Mouse (Mus musculus) E14TG2a.4 (cell line): ENCODE data around the gene Oprm1.
A peak's percentile ranks its signal among the peaks of the same experiment; 100 is the strongest.
"Not testable (repeated sequence)": the region's sequence is repeated elsewhere in the genome, so short reads cannot be mapped to it uniquely, and the experiment has no call there.

Source experiments
- H3K27me3 ChIP-seq: 2 replicates; pipeline ENCODE4 v1.6.1; 2014; ENCODE audit warnings: low read length, control low read depth; ENCODE audit not compliant: insufficient read depth
- H3K36me3 ChIP-seq: 2 replicates; pipeline ENCODE4 v1.6.1; 2014; ENCODE audit warnings: low read length, control low read depth; ENCODE audit not compliant: insufficient read depth
- H3K4me1 ChIP-seq: replicated peaks from 2 replicates; pipeline ENCODE4 v1.6.1; 2014; ENCODE audit warnings: low read depth, low read length, control low read depth
- H3K4me3 ChIP-seq: replicated peaks from 2 replicates; pipeline ENCODE4 v1.5.1; 2014; ENCODE audit warnings: mild to moderate bottlenecking, low read length
- H3K9me3 ChIP-seq: 2 replicates; pipeline ENCODE4 v1.6.1; 2014; ENCODE audit warnings: low read length, control low read depth
- CTCF ChIP-seq: conservative IDR thresholded peaks from 2 replicates; pipeline ENCODE4 v1.5.1; 2014; ENCODE audit warnings: low read length
- NANOG ChIP-seq: IDR thresholded peaks from 2 replicates; pipeline ENCODE4 v1.6.1; 2014; ENCODE audit warnings: borderline replicate concordance, low read length, mixed read lengths
- POU5F1 ChIP-seq: IDR thresholded peaks from 2 replicates; pipeline ENCODE4 v1.6.1; 2014; ENCODE audit warnings: low read length, borderline replicate concordance

Oprm1 gene

DNA sequence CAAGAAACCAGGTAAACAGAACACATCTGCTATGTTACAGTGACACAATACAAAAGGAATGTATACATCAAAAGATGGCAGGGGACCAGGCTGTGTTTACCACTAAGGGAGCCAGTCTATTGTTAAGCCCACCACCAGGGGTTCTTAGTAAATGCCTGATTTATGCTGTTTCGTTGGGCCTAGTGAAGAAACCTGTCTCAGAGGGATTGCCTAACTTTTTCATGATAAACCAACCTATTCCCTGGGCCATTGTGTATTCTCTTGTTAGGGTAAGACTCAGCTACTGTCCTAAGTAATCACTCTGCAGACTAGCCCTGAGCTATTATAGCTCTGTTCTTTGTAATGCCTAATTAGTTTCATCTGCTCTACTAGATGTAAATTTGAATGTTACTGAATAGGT, 62.3 kb downstream of the Oprm1 start:
- no peaks in the 10 kb centered on the region for H3K36me3 ChIP-seq
- peaks cover 5% of the 10 kb centered on the region for H3K4me1 ChIP-seq
- TF ChIP-seq POU5F1 (no peak), NANOG (peak; percentile 80)
- no peak overlapping the region for H3K4me3 ChIP-seq
- H3K27me3 ChIP-seq = no peaks in the 10 kb centered on the region
- no peaks in the 10 kb centered on the region for H3K9me3 ChIP-seq

DNA sequence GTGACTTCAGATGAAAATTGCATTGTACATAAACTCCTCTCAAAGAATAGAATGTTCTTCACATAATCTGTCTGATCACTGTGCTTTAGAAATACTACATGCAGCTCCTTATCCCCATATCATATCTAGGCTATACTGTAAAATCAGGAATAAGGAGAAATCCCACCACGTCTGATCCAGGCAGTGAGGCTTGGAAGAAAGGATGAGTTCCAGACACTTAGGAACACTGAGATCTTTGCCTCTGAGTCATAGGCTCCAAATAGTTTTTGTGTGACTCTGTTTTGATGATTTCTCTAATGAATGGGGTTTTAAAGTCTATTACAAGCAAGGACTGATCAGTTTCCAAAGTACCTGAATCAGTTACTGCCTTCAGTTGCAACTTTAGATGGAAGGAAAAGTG, 83.9 kb downstream of the Oprm1 start:
- TF ChIP-seq POU5F1 (no peak), NANOG (no peak), CTCF (no peak)
- Histone ChIP-seq H3K27me3 (no peaks in the 10 kb centered on the region), H3K36me3 (no peaks in the 10 kb centered on the region), H3K4me1 (no peaks in the 10 kb centered on the region), H3K4me3 (no peak overlapping the region), H3K9me3 (no peaks in the 10 kb centered on the region)

DNA sequence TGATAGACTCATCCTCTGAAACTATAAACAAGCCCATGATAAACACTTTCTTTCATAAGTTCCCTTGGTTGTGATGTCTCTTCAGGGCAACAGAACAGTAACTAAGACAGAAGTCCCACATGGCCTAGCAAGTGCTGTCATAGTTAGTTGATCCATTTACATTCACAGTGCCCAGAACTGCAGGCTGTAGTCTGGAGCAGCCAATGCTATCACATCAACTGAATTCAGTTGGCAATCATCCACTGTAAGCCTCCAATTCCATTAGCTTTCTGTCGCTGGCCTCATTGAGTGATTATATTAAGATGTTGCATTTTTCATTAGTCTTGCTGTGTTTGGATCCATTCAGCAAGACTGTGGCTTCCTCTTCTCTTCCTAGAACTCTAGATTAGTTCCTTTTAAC, 88.0 kb downstream of the Oprm1 start:
- H3K4me3 ChIP-seq = no peak overlapping the region
- H3K27me3 ChIP-seq = no peaks in the 10 kb centered on the region
- no peak for TF ChIP-seq CTCF
- TF ChIP-seq POU5F1 = no peak
- no peak for TF ChIP-seq NANOG

DNA sequence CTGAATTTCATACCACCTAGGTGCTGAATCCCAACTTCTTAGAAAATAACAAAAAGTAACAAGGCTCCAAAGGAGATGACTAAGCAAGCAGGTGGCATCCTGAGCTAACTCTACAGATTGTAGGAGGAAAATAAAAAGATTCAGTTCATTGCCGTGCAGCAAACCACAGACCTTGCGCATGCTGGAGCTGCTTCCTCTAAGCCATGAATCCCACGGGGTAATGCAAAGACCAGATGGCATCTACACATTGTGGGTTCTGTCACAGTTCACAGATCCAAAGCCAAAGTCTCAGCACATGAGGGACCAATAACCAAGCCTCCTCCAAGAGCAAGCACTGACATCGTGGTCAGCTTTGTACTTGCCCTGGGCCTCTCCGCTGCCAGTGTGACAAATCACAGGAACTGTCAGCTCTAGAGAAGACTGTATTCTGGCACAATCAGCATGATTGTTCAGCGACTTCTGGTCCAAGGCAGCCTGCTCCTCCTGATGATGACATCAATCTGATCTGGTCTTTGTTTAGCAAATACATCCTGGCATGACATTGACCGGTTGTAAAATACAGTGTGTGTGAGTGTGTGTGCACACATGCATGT, 90.0 kb downstream of the Oprm1 start:
- Histone ChIP-seq H3K27me3 (no peaks in the 10 kb centered on the region), H3K4me3 (no peak overlapping the region), H3K9me3 (no peaks in the 10 kb centered on the region), H3K4me1 (no peaks in the 10 kb centered on the region), H3K36me3 (no peaks in the 10 kb centered on the region)
- no peak for TF ChIP-seq NANOG
- no peak for TF ChIP-seq POU5F1
- no peak for TF ChIP-seq CTCF

More for the DNA sequence above, 88.0 kb downstream of the Oprm1 start:
- H3K36me3 ChIP-seq = no peaks in the 10 kb centered on the region
- no peaks in the 10 kb centered on the region for H3K4me1 ChIP-seq
- no peaks in the 10 kb centered on the region for H3K9me3 ChIP-seq

DNA sequence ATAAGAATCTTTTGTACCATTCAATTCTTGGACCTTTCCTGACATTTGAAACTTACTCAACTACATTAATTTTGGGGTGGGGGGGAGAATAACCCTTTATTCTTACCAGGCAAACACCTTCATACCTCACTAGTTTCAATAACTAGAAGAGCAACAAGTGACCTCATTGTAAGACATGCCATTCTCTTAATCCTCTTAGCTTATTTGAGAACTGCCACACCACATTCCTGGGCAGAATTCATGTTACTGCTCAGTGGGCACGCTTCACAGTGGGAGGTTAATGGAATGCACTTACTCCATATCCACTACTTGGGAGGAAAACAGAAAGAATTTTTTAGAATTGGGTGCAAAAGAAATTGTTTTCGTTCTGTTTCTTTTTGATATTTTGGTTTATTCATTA, 90.5 kb downstream of the Oprm1 start:
- no peak for TF ChIP-seq POU5F1
- TF ChIP-seq CTCF = no peak
- TF ChIP-seq NANOG = no peak
- H3K36me3 ChIP-seq = no peaks in the 10 kb centered on the region
- H3K4me3 ChIP-seq = no peak overlapping the region
- H3K4me1 ChIP-seq = no peaks in the 10 kb centered on the region
- no peaks in the 10 kb centered on the region for H3K27me3 ChIP-seq
- H3K9me3 ChIP-seq = no peaks in the 10 kb centered on the region

DNA sequence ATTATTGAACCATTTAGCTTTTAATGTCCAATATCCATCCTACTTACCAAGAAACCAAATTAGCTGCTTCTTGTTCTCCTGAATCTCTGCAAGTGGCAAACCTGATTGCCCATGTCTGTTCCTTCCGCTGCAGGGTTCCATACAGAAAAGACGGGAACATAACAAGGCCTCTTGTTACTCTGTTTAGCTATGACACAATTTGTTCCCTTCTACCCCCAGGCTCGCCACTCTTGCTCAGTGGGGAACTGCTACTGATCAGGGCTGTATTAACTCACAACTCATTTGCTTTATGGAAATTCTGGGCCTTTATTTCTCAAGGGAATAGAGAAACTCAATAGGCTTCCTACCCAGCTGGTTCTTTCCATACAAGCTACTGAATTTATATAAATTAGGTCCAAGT, 97.5 kb downstream of the Oprm1 start:
- no peaks in the 10 kb centered on the region for H3K36me3 ChIP-seq
- no peak overlapping the region for H3K4me3 ChIP-seq
- H3K9me3 ChIP-seq = no peaks in the 10 kb centered on the region
- no peaks in the 10 kb centered on the region for H3K27me3 ChIP-seq
- no peak for TF ChIP-seq POU5F1
- TF ChIP-seq NANOG = no peak
- TF ChIP-seq CTCF = no peak
- no peaks in the 10 kb centered on the region for H3K4me1 ChIP-seq

DNA sequence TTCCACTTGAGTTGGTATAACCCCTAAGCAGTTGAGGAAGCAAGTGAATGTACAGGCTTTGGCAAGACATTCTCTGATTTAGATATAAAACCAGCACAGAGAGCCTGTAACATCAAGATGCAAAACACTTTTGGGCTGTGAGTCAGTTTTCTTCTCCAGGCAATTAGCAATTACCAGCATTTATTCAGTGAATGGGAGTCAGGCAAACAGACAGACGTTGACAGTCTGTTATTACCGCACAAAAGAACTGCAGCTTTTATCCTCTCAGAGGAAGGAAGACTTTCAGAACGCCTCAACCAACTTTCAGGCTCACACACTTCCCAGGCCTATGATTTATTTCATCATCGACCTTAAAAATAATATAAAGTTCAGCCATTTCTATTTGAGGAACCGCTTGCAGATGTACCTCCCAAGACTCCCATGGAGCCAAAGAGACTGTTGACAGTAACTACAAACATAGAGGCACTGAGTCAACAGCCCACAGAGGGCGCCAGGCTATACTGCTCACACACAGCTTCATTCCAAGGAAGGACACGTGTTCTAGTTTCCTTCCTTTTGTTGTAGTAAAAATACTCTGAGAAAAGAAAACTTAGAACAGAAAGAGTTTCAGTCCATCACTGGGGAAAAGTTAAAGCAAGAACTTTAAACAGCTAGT, 113.2 kb downstream of the Oprm1 start:
- Histone ChIP-seq H3K36me3 (no peaks in the 10 kb centered on the region), H3K4me3 (no peak overlapping the region), H3K27me3 (no peaks in the 10 kb centered on the region), H3K4me1 (no peaks in the 10 kb centered on the region), H3K9me3 (peaks cover 58% of the 10 kb centered on the region)
- TF ChIP-seq NANOG (no peak), CTCF (no peak), POU5F1 (no peak)

DNA sequence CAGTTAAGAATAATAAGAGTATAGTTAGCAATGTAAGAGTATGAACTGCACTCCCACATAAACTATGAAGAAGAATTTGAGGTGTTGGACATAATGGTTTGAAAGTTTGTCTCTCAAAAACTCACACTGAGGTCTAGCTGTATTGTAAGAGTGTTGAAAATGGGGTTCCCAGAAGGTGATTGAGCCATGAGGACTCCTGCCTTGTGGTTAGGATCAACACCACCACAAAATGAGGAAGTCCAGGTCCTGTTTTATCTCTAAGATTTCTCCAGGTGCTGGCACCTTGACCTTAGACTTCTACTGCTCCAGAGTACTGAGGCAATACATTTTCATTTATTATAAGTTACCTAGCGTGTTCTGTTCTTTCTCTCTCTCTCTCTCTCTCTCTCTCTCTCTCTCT, 115.6 kb downstream of the Oprm1 start:
- Histone ChIP-seq H3K27me3 (no peaks in the 10 kb centered on the region), H3K36me3 (no peaks in the 10 kb centered on the region), H3K9me3 (peaks cover 39% of the 10 kb centered on the region), H3K4me3 (no peak overlapping the region), H3K4me1 (peaks cover 4% of the 10 kb centered on the region; the same call in 1 of the 2 replicates)
- no peak for TF ChIP-seq NANOG
- TF ChIP-seq POU5F1 = no peak
- no peak for TF ChIP-seq CTCF

DNA sequence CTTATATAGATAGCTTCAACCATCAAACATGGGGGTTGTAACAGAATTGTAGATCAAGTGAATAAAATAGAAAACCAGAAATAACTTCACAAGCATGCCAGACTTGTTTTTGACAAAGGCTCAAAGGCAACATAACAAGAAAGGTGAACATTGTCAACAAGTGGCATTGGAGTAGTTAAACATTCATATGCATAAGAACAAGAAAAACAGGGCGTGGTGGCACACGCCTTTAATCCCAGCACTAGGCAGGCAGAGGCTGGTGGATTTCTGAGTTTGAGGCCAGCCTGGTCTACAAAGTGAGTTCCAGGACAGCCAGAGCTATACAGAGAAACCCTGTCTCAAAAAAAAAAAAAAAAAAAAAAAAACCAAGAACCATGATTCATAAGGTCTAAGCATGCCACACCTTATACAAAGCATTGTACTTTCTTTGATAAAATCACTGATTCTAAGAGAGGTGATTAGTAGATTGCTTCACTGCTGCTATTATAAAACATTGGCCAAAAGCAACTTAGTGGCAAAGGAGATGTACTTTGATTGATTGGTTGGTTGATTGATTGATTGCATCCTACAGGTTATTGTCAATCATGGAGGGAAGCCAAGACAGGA, 120.1 kb downstream of the Oprm1 start:
- Histone ChIP-seq H3K36me3 (no peaks in the 10 kb centered on the region), H3K4me1 (peaks cover 4% of the 10 kb centered on the region; the same call in 1 of the 2 replicates), H3K4me3 (no peak overlapping the region), H3K27me3 (no peaks in the 10 kb centered on the region), H3K9me3 (peaks cover 34% of the 10 kb centered on the region)
- TF ChIP-seq NANOG (0 out of 2 replicates have a peak, but pooled peaks have one; percentile 15), POU5F1 (no peak)

DNA sequence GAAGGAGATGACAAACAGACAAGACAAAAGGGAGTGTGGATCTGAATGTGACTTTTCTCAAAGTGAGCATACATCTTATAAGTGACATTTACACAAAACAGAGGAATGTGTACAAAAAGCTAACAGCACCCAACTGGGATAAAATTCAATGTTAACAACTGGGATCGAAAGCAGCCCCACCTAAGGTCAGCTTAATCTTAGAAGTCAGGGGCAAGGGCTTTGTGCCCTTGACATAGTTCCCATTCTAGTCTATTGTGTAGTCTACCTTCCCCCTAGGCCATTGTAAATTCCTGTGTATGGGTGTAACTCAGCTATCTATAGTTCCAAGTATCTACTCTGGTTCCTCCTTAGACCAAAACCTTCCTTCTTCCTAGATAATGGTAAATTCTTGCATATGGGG, 123.7 kb downstream of the Oprm1 start:
- not testable (repeated sequence) for H3K4me1 ChIP-seq, H3K4me3 ChIP-seq, H3K27me3 ChIP-seq, H3K36me3 ChIP-seq
- H3K9me3 ChIP-seq = peaks cover 37% of the 10 kb centered on the region
